Mouse (Mus musculus) G1E (cell line): Measurements from ENCODE around the gene Rd3.

Experiments
- CTCF ChIP-seq: IDR thresholded peaks from 2 replicates; pipeline ENCODE4 v1.5.1; 2012; ENCODE audit warnings: low read depth, low read length, inconsistent platforms, mixed read lengths
- GATA1 ChIP-seq: IDR thresholded peaks from 2 replicates; pipeline ENCODE4 v1.6.1; 2012; ENCODE audit warnings: borderline replicate concordance, low read length, inconsistent platforms, mixed read lengths
- GATA2 ChIP-seq: IDR thresholded peaks from 2 replicates; pipeline ENCODE4 v1.6.1; 2012; ENCODE audit warnings: low read depth, low read length, inconsistent platforms, borderline replicate concordance
- POLR2AphosphoS5 ChIP-seq: IDR thresholded peaks from 2 replicates; pipeline ENCODE4 v1.6.1; 2012; ENCODE audit warnings: low read depth, low read length, inconsistent platforms; ENCODE audit not compliant: insufficient replicate concordance
- TAL1 ChIP-seq: conservative IDR thresholded peaks from 2 replicates; pipeline ENCODE4 v1.6.1; 2012; ENCODE audit warnings: low read depth, low read length, inconsistent platforms, mixed read lengths

DNA sequence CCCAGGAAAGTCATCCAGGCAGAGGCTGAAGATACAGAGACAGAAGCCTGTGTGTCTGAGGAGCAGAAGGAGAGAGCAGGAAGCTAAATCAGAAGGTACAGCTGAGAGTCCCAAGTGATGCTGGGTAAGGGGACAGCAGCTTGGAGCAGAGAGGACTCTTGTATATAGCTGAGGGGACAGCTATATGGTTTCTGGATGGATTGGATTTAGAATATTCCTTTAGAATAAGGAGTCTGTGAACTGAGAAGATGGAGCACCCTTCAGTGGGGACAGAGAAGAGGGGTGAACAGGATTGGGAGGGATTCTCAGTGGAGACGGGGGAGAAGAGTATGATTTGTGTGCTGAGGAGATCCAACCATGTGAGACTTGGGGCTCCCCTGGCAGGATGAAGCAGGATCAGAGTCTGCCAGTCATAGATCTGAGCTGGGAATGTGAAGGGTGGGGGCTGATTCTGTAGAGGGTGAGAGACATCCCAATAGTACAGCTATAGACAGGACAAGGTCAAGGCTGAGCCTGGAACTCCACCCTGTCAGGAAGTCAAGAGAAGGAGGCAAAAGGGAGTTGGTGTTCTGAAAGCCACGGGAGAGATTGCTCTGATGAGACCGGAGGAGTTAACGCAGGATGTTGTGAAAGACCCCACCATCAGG is 44.1 kb upstream of the Rd3 start:
- TF ChIP-seq CTCF (no peak), GATA1 (no peak), POLR2AphosphoS5 (no peak), TAL1 (no peak), GATA2 (no peak)
